In the genomic region with DNA sequence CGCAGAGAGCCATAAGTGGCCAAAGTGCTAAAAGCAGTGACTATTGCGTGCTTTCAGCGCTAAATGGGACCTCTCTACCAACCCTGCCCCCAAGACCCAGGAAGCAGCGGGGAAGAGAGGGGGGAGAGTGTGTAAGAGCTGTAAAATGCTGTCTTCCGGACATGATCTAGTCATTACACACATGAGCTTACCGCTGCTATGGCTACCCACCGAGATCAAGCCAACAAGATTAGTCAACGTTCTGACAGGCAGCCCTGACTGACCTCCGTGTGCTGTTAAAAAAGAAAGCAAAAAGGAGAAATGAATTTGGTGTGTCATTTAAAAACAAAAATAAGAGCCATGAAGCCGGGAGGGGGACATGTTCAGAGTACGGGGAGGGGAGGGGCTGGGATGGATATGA, we compare ENCODE assay signal across 17 mouse cellular contexts. TPM values are rescaled to one million over a fixed set of nuclear protein-coding genes. Genes with fewer than 3 reads are reported as not detected.
DNase-seq lines count a peak whose midpoint lies in the region; ATAC-seq and TF ChIP-seq lines count a peak whose summit lies in the region.
"Had no signal": no experiment of that assay in that cellular context is flagged by ENCODE, and none has a peak within 500 bp of the region (broad histone marks: within the 10 kb centered on the region; RNA-seq: fewer than 3 reads in every experiment).

No protein-coding gene starts in this region.

- no peaks in the 10 kb centered on the region for H3K4me1 ChIP-seq in kidney, adult 2 months (ENCODE audit: control insufficient read depth, insufficient read depth, low read length)
- no peaks in the 10 kb centered on the region for H3K4me1 ChIP-seq in forebrain, embryonic 11.5 days (replicated peaks; ENCODE audit: control insufficient read depth, insufficient read depth, low read length)

- WGBS in kidney, adult 2 months, result 79% methylated on average over 11 of the region's 11 CpGs
- 80% methylated on average over 11 of the region's 11 CpGs for WGBS in forebrain, embryonic 11.5 days

- no peaks in the 10 kb centered on the region for H3K36me3 ChIP-seq in kidney, adult 2 months (ENCODE audit: control insufficient read depth, insufficient read depth, low read length)
- no peaks in the 10 kb centered on the region for H3K36me3 ChIP-seq in forebrain, embryonic 11.5 days (ENCODE audit: control insufficient read depth, insufficient read depth, low read length)
- H3K36me3 ChIP-seq: heart, embryonic 10.5 days had no signal

- H3K27me3 ChIP-seq in kidney, adult 2 months (replicated peaks; ENCODE audit: control insufficient read depth, insufficient read depth, low read length), result no peaks in the 10 kb centered on the region
- no peaks in the 10 kb centered on the region for H3K27me3 ChIP-seq in forebrain, embryonic 11.5 days (ENCODE audit: control insufficient read depth, insufficient read depth, low read length)

- H3K27ac ChIP-seq in kidney, adult 2 months (ENCODE audit: insufficient read depth, low read depth, low read length), result no peak overlapping the region
- H3K27ac ChIP-seq in forebrain, embryonic 11.5 days (ENCODE audit: low read depth, low read length), result no peak overlapping the region
- H3K27ac ChIP-seq: heart, embryonic 10.5 days; liver, embryonic 14.5 days had no signal

- no peak overlapping the region for H3K4me3 ChIP-seq in kidney, adult 2 months (ENCODE audit: insufficient read depth, low read depth, low read length)
- no peak overlapping the region for H3K4me3 ChIP-seq in forebrain, embryonic 11.5 days (ENCODE audit: low read depth, low read length)
- H3K4me3 ChIP-seq: heart, embryonic 10.5 days had no signal

- ATAC-seq in activated CD4-positive, CD25-positive, alpha-beta regulatory T cell, adult 4 months, result peak; percentile 75
- ATAC-seq in megakaryocyte, adult 5-6 weeks (ENCODE audit: poor library complexity, severe bottlenecking), result peak; percentile 87
- ATAC-seq in forebrain, embryonic 11.5 days (replicated peaks; ENCODE audit: low FRiP score), result no peak
- ATAC-seq: intestine, embryonic 16.5 days had no signal

- H3K9me3 ChIP-seq in forebrain, embryonic 11.5 days (ENCODE audit: control insufficient read depth, low read length), result no peaks in the 10 kb centered on the region
- H3K9me3 ChIP-seq: heart, embryonic 10.5 days had no signal

- peak; percentile 59 for DNase-seq in retina, postnatal 1 day
- no peak for DNase-seq in retina, embryonic 14.5 days (ENCODE audit: low spot score)
- no peak for DNase-seq in kidney, adult 2 months
- DNase-seq in layer of hippocampus, postnatal 10 days (ENCODE audit: low spot score in 2 of 2), result no peak
- no peak for DNase-seq in forebrain, embryonic 11.5 days (ENCODE audit: low spot score)
- DNase-seq: cerebellum, postnatal 25 days; kidney, postnatal 14 days; left cerebral cortex, postnatal 4 days; lung, postnatal 10 days; right cerebral cortex, postnatal 4 days; thymus, adult 18-20 months had no signal

- no peak for TF ChIP-seq POLR2A in kidney, adult 2 months (IDR thresholded peaks at IDR 0.05; ENCODE audit: low read depth, low read length)

- H3K4me2 ChIP-seq in forebrain, embryonic 11.5 days (ENCODE audit: low read depth, low read length, severe bottlenecking), result no peak overlapping the region
- H3K4me2 ChIP-seq: midbrain, embryonic 11.5 days had no signal

- H3K9ac ChIP-seq in forebrain, embryonic 11.5 days (ENCODE audit: low read length), result no peak overlapping the region
- H3K9ac ChIP-seq: liver, embryonic 14.5 days had no signal

- TF ChIP-seq CTCF in kidney, adult 2 months (conservative IDR thresholded peaks at IDR 0.05; ENCODE audit: insufficient read depth, insufficient read length, low read depth, low read length), result no peak

RNA-seq across cellular contexts. Expression of gene Zcchc24, which starts 11.8 kb away (rescaled TPM):
- under 1 TPM; 0.37 to 0.54 TPM for polyA plus RNA-seq in activated CD4-positive, CD25-positive, alpha-beta regulatory T cell, adult 4 months (2017; shearing (Covaris generic))
- 33.6 and 37.0 TPM in 2 replicates for total RNA-seq in megakaryocyte, adult 5-6 weeks (2015)
- 23.2 and 24.1 TPM in 2 replicates for total RNA-seq in megakaryocyte, adult 5-6 weeks (2017)
- 12.4 TPM in 2 replicates for polyA plus RNA-seq in kidney, adult 2 months (2012; rRNA removed)
- total RNA-seq in layer of hippocampus, postnatal 10 days (2021), result 10 to 100 TPM; 52.0 to 55.7 TPM
- polyA plus RNA-seq in forebrain, embryonic 11.5 days (2014; fragmentation: Nextera tagmentation; extraction: Ambion mirVana), result 12.8 and 15.2 TPM in 2 replicates
